ENCODE assay signal across 28 mouse cellular contexts in genomic region chr9:55289475-55290198, GRCm38 (mm10). TPM values are rescaled to one million over a fixed set of nuclear protein-coding genes. Genes with fewer than 3 reads are reported as not detected.
DNase-seq lines count a peak whose midpoint lies in the region; ATAC-seq lines count a peak whose summit lies in the region.
"Had no signal": no experiment of that assay in that cellular context is flagged by ENCODE, and none has a peak within 500 bp of the region (broad histone marks: within the 10 kb centered on the region; RNA-seq: fewer than 3 reads in every experiment).

No protein-coding gene starts in this region.

- no peaks in the 10 kb centered on the region for H3K36me3 ChIP-seq in liver, embryonic 16.5 days (ENCODE audit: control insufficient read depth, insufficient read depth)
- no peaks in the 10 kb centered on the region for H3K36me3 ChIP-seq in liver, embryonic 12.5 days
- H3K36me3 ChIP-seq: embryonic facial prominence, embryonic 10.5 days; embryonic facial prominence, embryonic 13.5 days; forebrain, embryonic 12.5 days; forebrain, embryonic 15.5 days; heart, embryonic 10.5 days; heart, embryonic 13.5 days had no signal

- H3K9me3 ChIP-seq in liver, embryonic 16.5 days (replicated peaks; ENCODE audit: control insufficient read depth, low read length) = no peaks in the 10 kb centered on the region
- no peaks in the 10 kb centered on the region for H3K9me3 ChIP-seq in liver, embryonic 12.5 days (replicated peaks)
- H3K9me3 ChIP-seq: embryonic facial prominence, embryonic 10.5 days; embryonic facial prominence, embryonic 13.5 days; forebrain, embryonic 12.5 days; forebrain, embryonic 15.5 days; heart, embryonic 10.5 days; heart, embryonic 13.5 days had no signal

- DNase-seq in lung, postnatal 14 days = peak; percentile 13
- DNase-seq in lung, postnatal 10 days = no peak
- peak; percentile 26 for DNase-seq in lung, postnatal 36 days
- no peak for DNase-seq in embryo, embryonic 10.5 days (ENCODE audit: low spot score)
- DNase-seq: adrenal gland, adult 2 months; adrenal gland, postnatal 14 days; cerebellum, adult 11 months; cerebellum, adult 2 months; cerebellum, adult 9-11 months; cerebellum, postnatal 25 days; embryo, embryonic 11 days; gastrocnemius, postnatal 10 days; gastrocnemius, postnatal 36 days; heart, adult 2 months; heart, postnatal 14 days; heart, postnatal 4 days had no signal

- no peaks in the 10 kb centered on the region for H3K27me3 ChIP-seq in liver, embryonic 16.5 days (ENCODE audit: control insufficient read depth, insufficient read depth, low read depth, low read length)
- H3K27me3 ChIP-seq in liver, embryonic 12.5 days (replicated peaks) = peaks cover 4% of the 10 kb centered on the region
- H3K27me3 ChIP-seq: embryonic facial prominence, embryonic 13.5 days; forebrain, embryonic 12.5 days; forebrain, embryonic 15.5 days; heart, embryonic 13.5 days had no signal

- H3K4me2 ChIP-seq in liver, embryonic 16.5 days (ENCODE audit: low read depth, low read length) = no peak overlapping the region
- no peak overlapping the region for H3K4me2 ChIP-seq in liver, embryonic 12.5 days
- H3K4me2 ChIP-seq: embryonic facial prominence, embryonic 13.5 days; forebrain, embryonic 12.5 days; forebrain, embryonic 15.5 days; heart, embryonic 13.5 days; hindbrain, embryonic 14.5 days had no signal

- no peak overlapping the region for H3K4me3 ChIP-seq in liver, embryonic 16.5 days (ENCODE audit: low read depth, low read length)
- no peak overlapping the region for H3K4me3 ChIP-seq in liver, embryonic 12.5 days
- H3K4me3 ChIP-seq: embryonic facial prominence, embryonic 10.5 days; embryonic facial prominence, embryonic 13.5 days; erythroblast, embryonic 14.5 days; forebrain, embryonic 12.5 days; forebrain, embryonic 15.5 days; heart, adult 2 months; heart, embryonic 10.5 days; heart, embryonic 13.5 days had no signal

- peak; percentile 89 for ATAC-seq in liver, embryonic 16.5 days (ENCODE audit: low read depth)
- ATAC-seq in liver, embryonic 12.5 days = no peak
- ATAC-seq: CD4-positive, CD25-positive, alpha-beta regulatory T cell, adult 4 months; forebrain, embryonic 15.5 days had no signal

- H3K9ac ChIP-seq in liver, embryonic 16.5 days (ENCODE audit: low read depth, low read length) = no peak overlapping the region
- no peak overlapping the region for H3K9ac ChIP-seq in liver, embryonic 12.5 days
- H3K9ac ChIP-seq: embryonic facial prominence, embryonic 13.5 days; forebrain, embryonic 12.5 days; forebrain, embryonic 15.5 days; heart, embryonic 13.5 days; hindbrain, embryonic 14.5 days had no signal

- 0 out of 2 replicates have a peak overlapping the region, but pooled peaks have one; percentile 39 for H3K27ac ChIP-seq in liver, embryonic 16.5 days (ENCODE audit: low read length)
- H3K27ac ChIP-seq in liver, embryonic 12.5 days = no peak overlapping the region
- H3K27ac ChIP-seq: embryonic facial prominence, embryonic 10.5 days; embryonic facial prominence, embryonic 13.5 days; forebrain, embryonic 12.5 days; forebrain, embryonic 15.5 days; heart, adult 2 months; heart, embryonic 10.5 days; heart, embryonic 13.5 days; hindbrain, embryonic 14.5 days had no signal

- 37% methylated on average over 3 of the region's 3 CpGs for WGBS in liver, embryonic 16.5 days (ENCODE audit: insufficient replicate concordance)
- WGBS in liver, embryonic 12.5 days (ENCODE audit: insufficient replicate concordance) = 37% methylated on average over 3 of the region's 3 CpGs

- H3K4me1 ChIP-seq in liver, embryonic 16.5 days (ENCODE audit: control insufficient read depth, low read depth, low read length) = no peaks in the 10 kb centered on the region
- no peaks in the 10 kb centered on the region for H3K4me1 ChIP-seq in liver, embryonic 12.5 days
- H3K4me1 ChIP-seq: embryonic facial prominence, embryonic 10.5 days; embryonic facial prominence, embryonic 13.5 days; forebrain, embryonic 12.5 days; forebrain, embryonic 15.5 days; heart, embryonic 10.5 days; heart, embryonic 13.5 days had no signal

RNA-seq across cellular contexts. Expression of gene Nrg4, which starts 37.0 kb away (rescaled TPM):
- 1.8 and 2.6 TPM in 2 replicates for polyA plus RNA-seq in liver, embryonic 16.5 days (2015; fragmentation: Nextera tagmentation; extraction: Ambion mirVana)
- polyA plus RNA-seq in liver, embryonic 12.5 days (2016; fragmentation: Nextera tagmentation; extraction: Ambion mirVana) = 0.56 and 0.99 TPM in 2 replicates

RNA-seq across cellular contexts. Expression of gene Tmem266, which starts 37.1 kb away (rescaled TPM):
- 0.04 TPM in 1 of 2 replicates, not detected in the other for polyA plus RNA-seq in liver, embryonic 16.5 days (2015; fragmentation: Nextera tagmentation; extraction: Ambion mirVana)
- not detected in 2 replicates for polyA plus RNA-seq in liver, embryonic 12.5 days (2016; fragmentation: Nextera tagmentation; extraction: Ambion mirVana)
- polyA plus RNA-seq: C2C12; CD4-positive, CD25-positive, alpha-beta regulatory T cell, adult 4 months; erythroblast, embryonic 14.5 days had no signal

Comparison
In these comparisons a context has a peak if more than half of its experiments do, and no peak if none do; other contexts are left out.
1. DNase-seq: peak in lung, postnatal 14 days (single experiment) and lung, postnatal 36 days (single experiment); none in lung, postnatal 10 days (single experiment) and embryo, embryonic 10.5 days (single experiment).